Mouse (Mus musculus) CH12.LX (cell line): Measurements from ENCODE around the gene Ice1. TPM values are rescaled to one million over a fixed set of nuclear protein-coding genes. Genes with fewer than 3 reads are reported as not detected.

ENCODE experiments used
- DNase-seq: peaks from one replicate; pipeline ENCODE4 v3.0.0-alpha.2; 2013; ENCODE audit errors: extremely low read depth
- H3K27ac ChIP-seq: 2 replicates; pipeline ENCODE4 v1.5.1; 2012; ENCODE audit warnings: low read depth, mild to moderate bottlenecking, control low read depth, moderate library complexity; ENCODE audit not compliant: insufficient read depth
- H3K27me3 ChIP-seq: replicated peaks from 2 replicates; pipeline ENCODE3; 2012; ENCODE audit warnings: inconsistent platforms
- H3K36me3 ChIP-seq, 2 experiments: replicated peaks in 1 of 2; 2 replicates each; pipeline versions ENCODE3 to v1.6.1; 2012; ENCODE audit warnings: inconsistent platforms in 1 of 2, low read length in 1 of 2, mild to moderate bottlenecking in 1 of 2, mixed read lengths in 1 of 2, moderate library complexity in 1 of 2; ENCODE audit not compliant: control insufficient read depth in 1 of 2, insufficient read depth in 1 of 2
- H3K4me1 ChIP-seq, 2 experiments: 2 replicates each; pipeline ENCODE4 v1.6.1; 2012; ENCODE audit warnings: inconsistent platforms in 1 of 2, moderate library complexity in 1 of 2; ENCODE audit not compliant: insufficient read depth in 2 of 2, control insufficient read depth in 1 of 2
- H3K4me2 ChIP-seq: 2 replicates; pipeline ENCODE4 v1.6.1; 2012; ENCODE audit warnings: low read depth, mild to moderate bottlenecking, control low read depth; ENCODE audit not compliant: poor library complexity, insufficient read depth, severe bottlenecking
- H3K4me3 ChIP-seq, 3 experiments: fragments of 150-350 bp in 1 of 3; sonication (generic) in 1 of 3; replicated peaks in 1 of 3; 2 replicates each; pipeline versions ENCODE3 to v1.5.1; 2011 to 2012; ENCODE audit warnings: low read depth in 2 of 3, low read length in 2 of 3, mild to moderate bottlenecking in 2 of 3, moderate library complexity in 2 of 3, control low read depth in 1 of 3, improper control_type of control experiment in 1 of 3, inconsistent platforms in 1 of 3, mixed read lengths in 1 of 3; ENCODE audit not compliant: poor library complexity in 1 of 3
- H3K79me2 ChIP-seq: replicated peaks from 2 replicates; pipeline ENCODE4 v1.6.1; 2012; ENCODE audit warnings: mild to moderate bottlenecking, moderate library complexity; ENCODE audit not compliant: control insufficient read depth, poor library complexity, insufficient read depth, severe bottlenecking; ENCODE audit errors: extremely low read depth
- H3K9ac ChIP-seq: 2 replicates; pipeline ENCODE4 v1.6.1; 2012; ENCODE audit warnings: low read depth, mild to moderate bottlenecking, control low read depth, moderate library complexity; ENCODE audit not compliant: insufficient read depth
- H3K9me3 ChIP-seq: replicated peaks from 2 replicates; pipeline ENCODE3; 2012; ENCODE audit warnings: low read length, inconsistent platforms, mixed read lengths
- BHLHE40 ChIP-seq: IDR thresholded peaks from 2 replicates; pipeline ENCODE4 v1.6.1; 2011; ENCODE audit warnings: mild to moderate bottlenecking, low read depth, low read length, improper control_type of control experiment
- CHD2 ChIP-seq: IDR thresholded peaks from 2 replicates; pipeline ENCODE4 v1.6.1; 2011; ENCODE audit warnings: low read length, improper control_type of control experiment
- HCFC1 ChIP-seq: IDR thresholded peaks from 2 replicates; pipeline ENCODE4 v1.6.1; 2012; ENCODE audit warnings: low read depth, mild to moderate bottlenecking, inconsistent platforms, low read length, improper control_type of control experiment
- IRF4 ChIP-seq: IDR thresholded peaks from 2 replicates; pipeline ENCODE4 v1.6.1; 2014; ENCODE audit warnings: low read depth, mild to moderate bottlenecking, inconsistent platforms, low read length, improper control_type of control experiment
- MAX ChIP-seq: IDR thresholded peaks from 2 replicates; pipeline ENCODE4 v1.6.1; 2011; ENCODE audit warnings: low read length, improper control_type of control experiment
- MEF2A ChIP-seq: IDR thresholded peaks from 2 replicates; pipeline ENCODE4 v1.6.1; 2014; ENCODE audit warnings: low read depth, mild to moderate bottlenecking, inconsistent platforms, low read length, improper control_type of control experiment, borderline replicate concordance
- NRF1 ChIP-seq: IDR thresholded peaks from 2 replicates; pipeline ENCODE4 v1.6.1; 2014; ENCODE audit warnings: low read depth, mild to moderate bottlenecking, inconsistent platforms, low read length, improper control_type of control experiment, moderate library complexity
- RCOR1 ChIP-seq: conservative IDR thresholded peaks from 2 replicates; pipeline ENCODE4 v1.6.1; 2012; ENCODE audit warnings: low read depth, mild to moderate bottlenecking, inconsistent platforms, low read length, improper control_type of control experiment
- TBP ChIP-seq: conservative IDR thresholded peaks from 2 replicates; pipeline ENCODE4 v1.6.1; 2011; ENCODE audit warnings: low read depth, low read length, improper control_type of control experiment
- TCF12 ChIP-seq: IDR thresholded peaks from 2 replicates; pipeline ENCODE4 v1.6.1; 2014; ENCODE audit warnings: low read depth, mild to moderate bottlenecking, inconsistent platforms, low read length, improper control_type of control experiment
- UBTF ChIP-seq: IDR thresholded peaks from 2 replicates; pipeline ENCODE4 v1.6.1; 2012; ENCODE audit warnings: low read depth, mild to moderate bottlenecking, inconsistent platforms, low read length, improper control_type of control experiment, moderate library complexity
- USF2 ChIP-seq: conservative IDR thresholded peaks from 2 replicates; pipeline ENCODE4 v1.6.1; 2011; ENCODE audit warnings: low read depth, low read length, improper control_type of control experiment
- ZMIZ1 ChIP-seq: IDR thresholded peaks from 2 replicates; pipeline ENCODE4 v1.6.1; 2012; ENCODE audit warnings: low read depth, mild to moderate bottlenecking, inconsistent platforms, low read length, improper control_type of control experiment
- ZNF384 ChIP-seq: IDR thresholded peaks from 2 replicates; pipeline ENCODE4 v1.6.1; 2012; ENCODE audit warnings: low read depth, low read length, improper control_type of control experiment, inconsistent platforms
- dilution Hi-C: fragments of 300-500 bp; cut with MboI; formaldehyde crosslinking; loops from 2 replicates; pipeline ENCODE4 v1.14.3; 2020; ENCODE audit warnings: low sequenced_read_pairs; ENCODE audit not compliant: extremely low pct_unique_long_range_greater_than_20kb, extremely low pct_ligation_motif_present
- in situ Hi-C: fragments of 300-500 bp; cut with MboI; formaldehyde crosslinking; loops from 3 replicates; pipeline ENCODE4 v1.14.3; 2019; ENCODE audit warnings: low sequenced_read_pairs, low pct_ligation_motif_present, low pct_unique_long_range_greater_than_20kb, mixed read lengths
- polyA plus RNA-seq: library from polyadenylated mRNA; unstranded; fragments of >175 nt; gene quantifications from 2 replicates; pipeline ENCODE4 v1.2.1, GENCODE M21; 2012; ENCODE audit warnings: low read depth; ENCODE audit not compliant: insufficient read length
- total RNA-seq, 2 experiments: library from RNA; depleted of rRNA; stranded (reverse); fragments of 300-350 nt in 1 of 2; fragments of >200 nt in 1 of 2; gene quantifications; 2 replicates each; pipeline ENCODE4 v1.2.3; 2012 to 2014

Gene Ice1
- total and polyA plus RNA-seq, 3 experiments: 25.5 to 29.5 (median 25.8) TPM

DNA sequence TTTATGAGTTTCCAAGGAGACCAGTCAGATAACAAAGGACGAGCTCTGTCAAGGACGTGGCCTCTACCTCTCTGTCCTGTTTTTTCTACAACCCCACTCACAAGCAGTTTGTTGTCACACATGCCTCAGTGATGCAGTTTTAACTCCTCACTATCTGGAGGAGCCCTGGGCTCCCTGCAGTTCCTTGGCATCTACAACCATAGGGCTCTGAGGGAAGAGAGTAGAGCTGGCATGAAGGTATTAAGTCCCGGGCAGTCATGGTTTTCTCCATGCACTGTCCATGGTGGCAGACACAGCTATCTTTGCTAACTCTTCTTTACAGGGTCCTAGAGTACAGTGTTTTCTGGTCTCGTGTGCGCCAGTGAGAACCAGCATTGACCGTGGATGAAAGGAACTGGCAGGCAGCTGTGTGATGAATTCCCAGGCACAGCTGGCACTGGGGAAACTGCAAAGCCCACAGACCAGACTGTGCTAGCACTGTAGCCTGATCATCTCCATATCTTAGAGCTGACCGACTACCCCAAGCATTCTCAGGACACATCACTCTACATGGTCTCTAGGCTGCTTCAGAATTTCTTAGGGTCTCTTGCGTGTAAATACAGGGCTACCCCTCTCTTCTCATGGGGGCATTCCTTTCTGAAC is 127.9 kb downstream of the Ice1 start:
- dilution Hi-C loops (no loop called here), in situ Hi-C loops (no loop called here)
- TF ChIP-seq ZNF384 (no peak), NRF1 (no peak), CHD2 (no peak), UBTF (no peak), IRF4 (no peak)
- no peak for DNase-seq
- Histone ChIP-seq H3K79me2 (no peaks in the 10 kb centered on the region), H3K4me1 (no peaks in the 10 kb centered on the region), H3K27me3 (no peaks in the 10 kb centered on the region), H3K9me3 (peaks cover 62% of the 10 kb centered on the region), H3K9ac (no peak overlapping the region), H3K36me3 (no peaks in the 10 kb centered on the region), H3K4me2 (no peak overlapping the region), H3K4me3 (no peak overlapping the region), H3K27ac (no peak overlapping the region)

- H3K79me2 ChIP-seq: no peaks in the 10 kb centered on the region
- in situ Hi-C loops (no loop called here), dilution Hi-C loops (no loop called here)
- H3K27me3 ChIP-seq: no peaks in the 10 kb centered on the region
- DNase-seq: no peak
- no peak overlapping the region for H3K9ac ChIP-seq
- TF ChIP-seq UBTF: no peak
- TF ChIP-seq TBP: no peak
- TF ChIP-seq RCOR1: no peak
- TF ChIP-seq MEF2A: no peak
- no peak for TF ChIP-seq TCF12
- no peak for TF ChIP-seq USF2
- TF ChIP-seq HCFC1: no peak
- TF ChIP-seq BHLHE40: no peak
- no peak for TF ChIP-seq NRF1
- TF ChIP-seq MAX: no peak
- no peak for TF ChIP-seq CHD2
- TF ChIP-seq IRF4: no peak
- TF ChIP-seq ZMIZ1: no peak
- TF ChIP-seq, all 38 proteins: peak for 0
- Histone ChIP-seq H3K27ac (no peak overlapping the region), H3K4me3 (no peak overlapping the region), H3K36me3 (no peaks in the 10 kb centered on the region), H3K4me1 (no peaks in the 10 kb centered on the region), H3K4me2 (no peak overlapping the region), H3K9me3 (peaks cover 61% of the 10 kb centered on the region)
Measured at GRCm38 (mm10) chr13:70508708-70509374, 128.6 kb downstream of the Ice1 start.

Other genes with a start within 250 kb of the Ice1 start
- gene Adamts16, start 204.2 kb upstream of the Ice1 start, total RNA-seq (2012; rRNA removed): not detected in 2 replicates
- gene Adamts16, start 204.2 kb upstream of the Ice1 start, total RNA-seq (2014; rRNA removed): not detected in 2 replicates
- gene Adamts16, start 204.2 kb upstream of the Ice1 start, polyA plus RNA-seq: not detected in 2 replicates